Mouse (Mus musculus) layer of hippocampus, adult 11-12 months (tissue): ENCODE measurements around the gene Zswim4.
"Not testable (repeated sequence)": the region's sequence is repeated elsewhere in the genome, so short reads cannot be mapped to it uniquely, and the experiment has no call there.

Source experiments
- DNase-seq: peaks from one replicate; pipeline ENCODE4 v3.0.0; 2022; ENCODE audit warnings: low spot score

The Zswim4 gene

DNA sequence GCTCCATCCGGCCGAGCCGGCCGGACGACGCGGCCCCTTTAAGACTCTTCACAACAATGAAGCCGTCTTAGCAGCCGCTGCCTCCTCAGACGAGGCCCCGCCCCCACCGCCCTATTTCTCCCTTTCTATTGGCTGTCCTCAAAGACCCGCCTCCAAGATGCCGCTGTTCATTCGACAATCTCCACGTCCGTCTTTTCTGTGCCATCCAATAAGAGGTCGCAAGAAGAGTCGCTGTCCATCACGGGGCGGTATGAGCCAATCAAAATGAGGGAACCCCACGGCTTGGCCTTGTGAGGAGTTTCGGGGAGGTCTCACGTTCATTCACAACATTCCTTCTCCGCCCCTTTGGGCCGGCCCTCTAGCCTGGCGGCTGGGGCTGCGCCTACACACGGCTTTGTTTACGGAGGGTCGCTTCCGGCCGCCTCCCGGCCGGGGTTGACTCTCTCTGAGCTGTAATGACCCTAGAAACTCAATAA, at the start of gene Zswim4:
TSS of gene Zswim4 (minus strand) at position 58 of the 476 bp plus-strand sequence.
- DNase-seq = peak; percentile 99

GRCm38 (mm10) chr8:84285665-84286064, 48.8 kb upstream of the Zswim4 start:
- not testable (repeated sequence) for DNase-seq

GRCm38 (mm10) chr8:84284608-84285063, 47.8 kb upstream of the Zswim4 start:
- DNase-seq = no peak

DNA sequence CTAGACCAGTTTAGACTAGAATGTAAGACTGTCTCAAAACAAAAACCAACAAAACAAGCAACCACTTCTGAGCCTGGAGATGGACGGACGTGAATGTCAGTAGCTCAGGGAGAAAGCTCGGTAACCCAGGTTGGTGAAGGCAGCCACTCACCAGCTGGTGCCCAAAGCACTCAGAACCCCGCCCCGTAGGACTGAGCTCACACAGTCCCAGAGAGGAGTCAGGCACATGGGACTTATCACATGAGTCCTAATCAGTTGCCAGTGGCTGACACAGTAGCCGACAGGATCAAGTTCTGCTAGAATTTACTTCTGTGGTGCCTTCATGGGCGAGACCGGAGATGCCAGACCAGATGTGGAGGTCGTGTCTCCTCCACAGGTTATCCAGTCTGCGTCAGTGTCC, 43.9 kb upstream of the Zswim4 start:
- no peak for DNase-seq

- DNase-seq = no peak
These were observed 39.6 kb upstream of the Zswim4 start for GRCm38 (mm10) chr8:84276447-84276846.

DNA sequence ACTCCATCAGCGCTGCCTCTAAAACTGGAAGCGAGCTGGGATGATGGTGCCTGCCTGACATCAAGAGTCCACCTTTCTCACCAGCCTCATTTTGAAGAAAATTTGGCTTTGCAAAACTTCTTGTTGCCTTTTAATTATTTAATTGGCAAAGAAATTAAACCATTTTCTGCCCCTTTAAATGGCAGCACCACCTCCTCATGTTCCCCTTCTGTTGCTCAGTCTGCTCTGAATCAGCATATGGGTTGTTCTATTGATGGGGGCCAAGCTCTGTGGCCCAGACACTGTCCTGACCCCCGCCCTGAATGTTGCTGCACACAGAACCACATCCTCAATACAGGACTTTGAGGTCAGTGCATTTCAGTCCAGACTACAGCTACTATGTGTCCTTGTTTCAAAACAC, 37.1 kb upstream of the Zswim4 start:
- no peak for DNase-seq

DNA sequence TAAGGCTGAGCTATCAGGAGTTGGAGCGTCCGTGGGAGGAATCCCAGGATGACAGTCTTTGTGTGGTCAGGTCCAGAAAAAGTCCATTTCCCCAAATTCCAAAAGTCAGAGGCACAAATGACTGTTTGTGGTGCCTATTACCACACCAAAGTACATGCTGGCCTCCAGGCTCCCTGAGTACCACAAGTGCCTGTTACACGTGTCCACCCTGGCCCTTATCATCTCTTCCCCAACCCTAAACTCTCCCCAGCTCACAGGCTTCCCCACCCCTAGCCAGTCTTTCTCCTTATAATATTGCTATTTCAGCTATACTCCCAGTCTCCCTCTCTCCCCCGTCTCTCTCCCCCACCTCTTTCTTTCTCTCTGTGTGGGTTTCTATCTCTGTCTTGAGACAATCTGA, 35.4 kb upstream of the Zswim4 start:
- no peak for DNase-seq

- DNase-seq = peak; percentile 100
These were observed 33.3 kb upstream of the Zswim4 start, which contains the start of gene Ccdc130 for GRCm38 (mm10) chr8:84269950-84270773. Gene Ccdc130, minus strand, starts transcription at chr8:84270380.

- DNase-seq = no peak
These were observed 24.2 kb upstream of the Zswim4 start for GRCm38 (mm10) chr8:84261098-84261497.

DNA sequence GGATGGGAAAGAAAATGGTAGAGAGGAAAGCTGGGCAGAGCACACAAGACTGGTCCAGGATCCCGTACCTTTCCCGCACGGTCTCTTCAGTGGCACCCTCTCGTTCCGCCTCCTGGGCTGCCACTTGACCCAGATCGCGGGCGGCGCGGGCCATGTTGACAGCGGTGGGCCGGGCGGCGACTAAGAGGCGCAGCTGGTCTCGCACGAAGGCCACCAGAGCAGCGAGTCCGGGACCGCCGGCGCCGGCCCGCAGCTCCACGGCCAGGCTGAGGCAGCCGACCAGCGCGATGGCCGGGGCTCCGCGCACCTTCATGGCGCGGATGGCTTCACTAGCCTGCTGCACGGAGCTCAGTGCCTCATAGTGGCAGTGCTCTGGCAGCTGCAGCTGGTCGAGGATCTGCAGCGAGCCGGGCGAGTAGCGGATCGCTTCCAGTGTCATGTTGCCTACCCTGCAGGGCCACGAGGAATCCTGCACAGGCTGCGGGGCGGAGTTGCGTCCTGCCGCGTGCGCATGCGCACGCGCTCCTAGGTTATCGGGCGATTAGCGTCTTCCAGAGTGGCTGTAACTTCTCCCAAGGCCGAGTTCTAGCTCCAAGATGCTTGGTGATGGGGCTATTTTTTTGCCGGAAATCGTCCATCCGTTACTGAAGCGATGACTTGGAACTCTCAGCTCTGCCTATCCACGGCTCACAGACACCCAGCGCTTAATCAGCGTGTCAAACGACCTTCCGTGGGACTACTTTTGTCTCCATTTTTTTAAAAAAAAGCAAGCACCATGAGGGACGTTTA, 20.2 kb upstream of the Zswim4 start, which contains the start of gene Mri1:
TSS of gene Mri1 (minus strand) at position 505 of the 789 bp plus-strand sequence.
- peak; percentile 78 for DNase-seq

DNA sequence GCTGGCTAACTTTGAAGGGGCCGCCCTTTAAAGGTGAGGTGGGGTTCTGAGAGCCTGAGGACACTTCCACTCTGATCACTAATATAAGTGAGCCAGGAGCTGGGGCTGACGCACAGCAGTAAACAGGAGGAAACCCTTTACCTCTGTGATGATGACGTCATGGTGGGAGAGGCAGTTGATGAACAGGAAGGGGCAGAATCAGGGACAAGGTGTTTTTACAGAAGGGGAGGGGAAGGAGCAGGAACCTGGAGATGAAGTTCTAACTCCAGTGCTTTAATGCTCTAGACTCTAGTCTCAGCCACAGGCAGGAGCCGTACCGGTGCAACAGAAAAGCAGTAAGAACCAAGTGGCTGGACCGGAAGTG, 19.6 kb upstream of the Zswim4 start:
- no peak for DNase-seq

DNA sequence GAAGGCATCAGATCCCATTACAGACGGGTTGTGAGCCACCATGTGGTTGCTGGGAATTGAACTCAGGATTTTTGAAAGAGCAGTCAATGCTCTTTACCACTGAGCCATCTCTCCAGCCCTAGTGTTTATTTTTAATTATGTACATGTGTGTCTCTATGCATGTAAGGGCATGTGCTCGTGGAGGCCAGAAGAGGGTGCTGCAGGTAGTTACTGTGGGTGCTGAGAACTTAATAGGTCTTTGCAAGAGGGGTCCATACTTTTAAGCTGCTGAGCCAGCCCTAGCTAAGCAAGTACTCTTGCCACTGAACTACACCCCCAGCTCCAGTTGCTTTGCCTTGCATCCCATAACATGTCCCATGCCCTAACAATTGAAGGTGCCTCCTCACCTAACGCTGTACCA, 19.0 kb upstream of the Zswim4 start:
- no peak for DNase-seq

- peak; percentile 89 for DNase-seq
These were observed 12.7 kb upstream of the Zswim4 start, which contains the start of gene D8Ertd738e for GRCm38 (mm10) chr8:84249257-84250170. Gene D8Ertd738e, minus strand, starts transcription at chr8:84249719.

- DNase-seq = no peak
These were observed 5.0 kb upstream of the Zswim4 start for GRCm38 (mm10) chr8:84241821-84242220.

- no peak for DNase-seq
These were observed 4.3 kb upstream of the Zswim4 start for GRCm38 (mm10) chr8:84241167-84241566.

DNA sequence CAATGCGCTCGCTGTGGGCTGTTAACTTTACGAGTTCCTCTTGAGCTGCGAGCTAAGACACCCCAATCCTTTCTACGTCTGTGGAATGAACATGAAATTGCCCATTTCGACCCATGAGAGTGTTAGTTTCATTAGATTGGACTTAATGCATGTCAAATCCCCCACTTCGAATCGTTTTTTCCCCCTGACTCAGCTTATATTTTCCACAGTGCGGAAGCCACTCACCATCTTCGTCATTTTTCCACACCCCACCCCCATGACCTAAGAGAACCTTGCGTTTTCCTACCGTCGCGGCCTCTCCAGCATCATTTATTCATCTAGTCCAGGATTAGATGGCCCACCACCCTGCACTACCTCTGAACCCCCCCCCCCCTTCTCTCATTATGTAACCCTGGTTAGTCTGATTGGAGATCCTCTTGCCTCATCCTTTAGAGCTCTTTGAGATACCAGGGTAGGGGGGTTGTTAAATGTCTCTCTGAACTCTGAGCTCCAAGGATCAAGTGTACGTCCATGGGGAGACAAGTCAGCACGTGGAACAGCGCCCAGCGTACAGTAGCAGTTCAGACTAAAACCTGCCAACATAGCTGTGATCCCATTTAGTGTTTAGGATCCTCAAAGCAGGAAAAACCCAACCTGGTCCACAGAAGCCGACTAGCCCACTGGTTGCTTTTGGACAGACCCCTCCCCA, 831 bp upstream of the Zswim4 start:
- no peak for DNase-seq

DNA sequence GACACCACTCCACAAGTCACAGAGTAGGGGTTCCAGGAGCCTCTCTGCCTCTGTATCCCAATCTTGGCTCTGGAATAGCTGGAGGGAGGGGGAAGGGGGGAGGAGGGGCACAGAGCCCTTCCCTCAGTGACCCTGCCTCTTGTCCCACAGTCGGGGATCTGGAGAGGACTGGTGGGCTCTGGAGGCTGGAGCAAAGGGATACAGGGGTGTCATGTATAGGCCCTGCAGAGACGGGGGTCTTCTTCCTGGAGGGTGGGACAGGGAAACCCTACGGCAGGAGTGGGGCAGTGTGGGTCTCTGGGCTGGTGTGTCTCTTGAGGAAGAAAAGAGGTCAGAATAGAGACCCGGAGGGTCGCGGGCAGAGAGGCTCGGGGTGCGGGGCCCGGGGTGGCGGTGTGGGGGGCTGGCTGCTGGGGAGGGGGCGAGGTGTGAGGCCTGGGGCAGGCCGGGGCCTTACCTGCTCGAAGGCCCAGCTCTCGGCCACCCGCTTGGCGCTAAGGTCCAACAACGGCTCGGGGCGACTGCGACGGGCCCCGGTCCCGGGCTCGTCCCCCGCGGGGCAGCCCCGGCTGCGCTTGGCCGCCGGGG, 351 bp downstream of the Zswim4 start:
- DNase-seq = no peak

DNA sequence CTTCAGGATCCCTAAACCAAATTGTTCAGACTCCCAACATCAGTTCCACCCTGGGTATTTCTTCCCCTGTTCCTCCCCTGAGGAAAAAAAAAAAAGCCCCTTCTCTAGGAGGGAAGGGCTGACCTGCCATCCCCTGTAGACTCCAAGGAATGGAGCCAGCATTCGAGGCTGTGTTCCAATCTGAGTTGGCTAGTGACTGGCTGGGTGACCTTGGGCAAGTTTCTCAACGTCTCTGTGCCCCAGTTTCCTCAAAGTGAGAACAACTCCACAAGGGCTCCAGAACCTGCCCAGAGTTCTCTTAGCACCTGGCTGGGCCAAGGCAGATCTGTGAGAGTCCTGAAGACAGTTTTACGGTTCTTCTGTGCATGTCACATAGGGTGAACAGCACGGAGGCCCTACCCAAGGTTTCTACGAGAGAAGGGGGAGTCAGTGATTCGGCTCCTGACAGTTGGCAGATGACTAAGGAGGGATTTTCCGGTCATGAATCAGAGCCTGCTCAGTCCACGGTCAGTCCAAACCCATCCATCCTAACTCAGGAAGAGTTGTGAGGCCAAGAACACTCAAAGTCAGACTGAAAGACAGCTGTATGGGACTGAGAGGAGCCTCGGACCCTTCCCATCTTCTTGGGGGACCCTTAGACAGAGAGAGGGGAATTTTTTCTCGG, 977 bp downstream of the Zswim4 start:
- no peak for DNase-seq

DNA sequence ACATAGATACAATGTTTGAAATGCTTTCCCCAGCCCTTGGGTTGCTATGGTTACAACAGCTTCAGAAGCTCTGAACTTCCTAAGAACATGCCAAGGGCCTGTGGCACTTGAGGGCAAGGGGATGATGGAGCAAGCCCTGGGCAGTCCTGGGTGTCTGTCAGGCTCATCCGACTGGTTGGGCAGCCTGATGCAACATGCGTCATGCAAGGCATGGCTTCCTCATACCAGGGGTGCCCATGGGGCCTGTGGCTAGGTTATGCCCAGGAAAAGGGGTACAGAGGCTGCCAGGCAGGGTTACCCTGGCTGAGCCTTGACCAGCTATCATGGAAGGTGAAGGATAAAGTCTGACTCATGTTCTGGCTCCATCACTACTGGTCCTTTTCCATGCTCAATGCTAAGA, 3.8 kb downstream of the Zswim4 start:
- no peak for DNase-seq

- DNase-seq = no peak
These were observed 6.1 kb downstream of the Zswim4 start for GRCm38 (mm10) chr8:84230735-84231134.
